Mouse (Mus musculus): ENCODE results near the gene Cdh4.

Cdh4 gene

DNA sequence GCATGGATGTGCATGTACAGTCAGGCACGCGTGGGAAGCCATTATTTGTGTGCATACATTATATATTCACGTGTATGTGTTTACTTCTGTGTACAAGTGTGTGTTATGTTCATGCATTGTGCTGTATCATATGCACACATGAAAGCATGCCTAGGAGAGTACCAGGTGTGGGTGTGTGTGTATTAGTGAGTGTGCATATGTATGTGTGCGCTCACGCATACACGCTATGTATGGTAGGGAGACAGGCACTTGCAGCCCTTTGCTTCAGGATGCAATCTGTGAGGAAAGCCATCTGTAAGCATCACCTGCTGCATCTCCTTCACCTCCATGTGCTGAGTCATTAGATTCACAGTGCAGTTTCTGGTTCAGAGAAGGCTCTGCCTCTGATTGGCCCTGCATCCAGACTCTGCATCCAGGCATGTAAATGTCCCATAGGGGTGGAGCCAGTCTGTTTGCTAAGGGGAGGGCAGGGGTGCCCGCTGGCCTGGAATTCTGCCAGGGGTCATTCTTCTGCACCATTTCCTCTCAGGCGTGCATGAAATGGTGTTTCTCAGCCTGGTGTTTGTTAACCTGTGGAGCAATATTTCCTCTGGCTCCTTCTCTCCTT, 25.7 kb downstream of the Cdh4 start:
- DNase-seq (ENCODE audit: low spot score) = no peak

- no peak for DNase-seq (ENCODE audit: low spot score)
These were observed 34.4 kb downstream of the Cdh4 start for GRCm38 (mm10) chr2:179476622-179477021.

DNA sequence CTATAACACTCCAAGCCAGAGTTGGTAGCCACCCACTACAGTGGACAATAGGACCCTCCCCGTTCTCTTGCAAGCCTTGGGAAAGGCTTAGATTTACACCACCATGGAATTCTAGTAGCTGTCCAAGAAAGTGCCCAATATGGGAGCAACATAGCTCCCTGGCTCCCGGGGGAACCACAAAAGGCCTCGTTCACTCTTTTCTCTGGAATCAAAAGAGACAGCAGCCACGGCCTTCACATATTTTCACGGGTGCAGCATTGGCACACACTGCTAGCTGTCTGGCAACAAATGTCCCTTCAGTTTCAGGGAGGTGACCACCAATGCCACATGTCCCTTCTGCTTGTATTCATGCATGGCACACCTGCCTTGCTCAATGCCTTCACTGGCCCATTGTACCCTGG, 38.6 kb downstream of the Cdh4 start:
- DNase-seq (ENCODE audit: low spot score) = no peak

GRCm38 (mm10) chr2:179481363-179481762, 39.1 kb downstream of the Cdh4 start:
- DNase-seq (ENCODE audit: low spot score) = no peak

DNA sequence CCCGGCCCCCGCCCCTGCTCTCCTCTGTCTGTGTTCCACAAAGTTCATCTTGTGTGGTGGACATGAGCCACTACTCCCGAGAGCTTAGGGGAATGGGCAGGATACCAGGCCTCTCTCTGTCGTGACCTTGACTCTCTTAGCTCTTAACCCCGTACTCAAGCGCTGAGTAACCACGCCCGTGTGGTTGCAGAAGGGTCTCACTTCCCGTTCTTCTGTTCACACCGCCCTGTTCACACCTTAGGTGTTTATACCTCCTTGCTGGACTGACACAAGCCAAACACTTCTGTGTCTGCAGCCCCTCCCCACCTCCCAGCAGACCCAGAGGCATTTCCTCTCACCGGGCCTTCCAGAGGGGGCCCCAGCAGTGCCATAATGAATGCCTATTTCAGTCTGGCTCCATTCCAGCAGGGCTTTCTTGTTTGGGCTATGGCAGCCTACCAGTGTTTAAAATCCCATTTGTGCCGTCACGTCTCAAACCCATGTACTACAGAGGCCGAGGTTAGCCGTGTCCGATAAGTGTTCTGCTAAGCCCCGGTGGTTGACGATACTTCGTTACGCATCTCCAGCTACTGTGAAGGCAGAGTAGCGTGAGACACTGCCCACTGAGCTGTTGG, 46.4 kb downstream of the Cdh4 start:
- DNase-seq (ENCODE audit: low spot score) = no peak

DNA sequence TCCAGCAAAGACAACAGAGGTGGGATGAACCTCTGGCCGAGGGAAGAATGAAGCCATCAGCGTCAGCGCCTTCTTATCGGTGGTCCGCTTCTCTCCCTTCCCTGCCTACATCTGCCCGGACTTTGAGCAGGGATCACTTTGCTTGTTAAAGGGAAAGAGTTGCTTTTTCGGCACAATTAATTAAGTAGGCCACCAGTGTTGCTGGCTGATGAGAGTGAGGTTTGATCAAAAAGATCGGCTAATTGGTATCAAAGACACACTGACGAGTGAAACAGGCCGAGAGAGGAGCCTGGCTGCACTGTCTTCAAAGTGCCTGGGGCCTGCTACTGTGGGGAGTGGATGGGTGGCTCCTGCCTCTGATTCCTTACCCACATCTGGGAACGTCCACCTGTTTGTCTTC, 49.7 kb downstream of the Cdh4 start:
- no peak for DNase-seq (ENCODE audit: low spot score)

DNA sequence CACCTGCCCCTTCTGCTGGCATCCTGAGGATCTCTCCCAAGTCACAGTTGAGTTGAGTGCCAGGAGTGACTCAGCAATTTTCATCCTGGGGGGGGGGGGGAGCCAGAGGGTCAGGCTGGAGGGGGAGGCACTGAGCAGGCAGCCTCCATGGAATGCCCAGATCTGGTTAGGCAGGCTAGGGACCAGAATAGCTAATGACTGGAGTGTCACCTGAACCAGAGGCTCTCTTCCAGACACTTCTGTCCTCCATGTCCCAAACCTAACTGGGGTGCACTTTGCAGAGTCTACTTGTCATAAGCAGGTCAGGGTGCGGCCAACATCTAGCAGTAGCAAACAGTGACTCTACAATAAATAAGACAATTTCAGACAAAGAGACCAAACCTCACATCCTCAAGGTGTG, 52.0 kb downstream of the Cdh4 start:
- DNase-seq (ENCODE audit: low spot score) = no peak

- no peak for DNase-seq (ENCODE audit: low spot score)
These were observed 68.2 kb downstream of the Cdh4 start for GRCm38 (mm10) chr2:179510439-179510838.

- no peak for DNase-seq (ENCODE audit: low spot score)
These were observed 74.3 kb downstream of the Cdh4 start for GRCm38 (mm10) chr2:179516559-179516958.

- no peak for DNase-seq (ENCODE audit: low spot score)
These were observed 76.3 kb downstream of the Cdh4 start for GRCm38 (mm10) chr2:179518456-179519032.

GRCm38 (mm10) chr2:179519161-179519560, 76.9 kb downstream of the Cdh4 start:
- DNase-seq (ENCODE audit: low spot score) = no peak

- DNase-seq (ENCODE audit: low spot score) = no peak
These were observed 77.7 kb downstream of the Cdh4 start for GRCm38 (mm10) chr2:179519931-179520330.

GRCm38 (mm10) chr2:179520941-179521340, 78.7 kb downstream of the Cdh4 start:
- DNase-seq (ENCODE audit: low spot score) = no peak

DNA sequence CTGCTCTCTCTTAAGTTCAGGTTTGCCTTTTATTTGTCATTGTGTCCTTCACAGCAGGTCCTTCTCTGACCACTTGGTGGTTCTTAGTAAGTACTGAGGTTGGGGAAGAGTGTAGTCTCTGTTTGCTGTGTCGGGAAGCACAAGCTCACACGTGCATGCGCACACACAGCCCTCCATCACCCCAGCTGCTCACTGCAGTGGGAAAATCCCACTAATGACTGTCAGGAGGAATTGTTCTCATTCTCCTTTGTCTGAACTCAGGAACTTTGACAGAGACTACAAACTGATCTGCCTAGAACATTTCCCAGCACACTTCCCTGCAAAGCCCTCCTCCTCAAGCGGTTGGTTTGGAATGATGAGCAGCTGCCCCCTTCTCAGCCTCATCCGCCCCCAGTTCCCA, 79.2 kb downstream of the Cdh4 start:
- DNase-seq (ENCODE audit: low spot score) = no peak

- DNase-seq (ENCODE audit: low spot score) = no peak
These were observed 79.9 kb downstream of the Cdh4 start for GRCm38 (mm10) chr2:179522141-179522540.

DNA sequence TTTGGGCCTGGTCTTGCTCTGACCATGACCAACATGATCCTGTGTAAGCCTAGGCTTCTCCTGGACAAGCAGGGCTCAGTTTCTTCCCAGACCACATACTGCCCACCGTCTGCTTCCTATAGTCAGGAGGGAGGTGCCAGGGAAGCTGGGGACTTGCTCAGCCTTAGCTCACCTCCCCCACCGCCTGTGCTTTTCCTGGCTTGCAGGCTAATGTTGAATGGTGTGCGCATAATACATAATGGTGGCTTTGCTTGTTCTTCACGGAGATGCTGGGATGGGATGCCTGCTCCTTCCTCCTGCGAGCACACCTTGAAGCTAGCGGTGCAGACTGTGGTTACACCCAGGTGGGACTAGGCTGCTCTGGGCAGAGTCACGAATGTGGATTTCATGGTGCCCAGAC, 84.7 kb downstream of the Cdh4 start:
- DNase-seq (ENCODE audit: low spot score) = no peak

- DNase-seq (ENCODE audit: low spot score) = no peak
These were observed 88.3 kb downstream of the Cdh4 start for GRCm38 (mm10) chr2:179530436-179531040.

GRCm38 (mm10) chr2:179533196-179533595, 91.0 kb downstream of the Cdh4 start:
- no peak for DNase-seq (ENCODE audit: low spot score)

- DNase-seq (ENCODE audit: low spot score) = no peak
These were observed 91.7 kb downstream of the Cdh4 start for GRCm38 (mm10) chr2:179533881-179534280.

DNA sequence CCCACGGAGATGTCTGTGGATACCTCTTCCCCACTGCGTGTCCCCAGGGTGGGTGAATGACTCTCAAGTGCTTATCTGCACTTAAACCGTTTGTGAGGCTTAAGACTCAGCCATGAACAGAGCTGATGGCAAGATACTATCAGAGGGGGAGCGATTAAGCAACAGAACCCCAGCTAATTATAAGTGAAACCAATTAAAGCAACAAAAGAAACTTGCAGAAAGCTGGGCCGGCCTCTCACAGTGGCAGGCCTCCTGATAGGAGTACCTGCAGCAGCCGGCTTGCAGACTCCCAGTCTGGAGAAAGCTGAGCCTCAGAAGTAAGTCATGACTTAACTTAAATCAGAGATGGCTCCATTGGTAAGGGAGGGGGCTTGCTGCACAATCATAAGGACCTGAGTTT, 93.0 kb downstream of the Cdh4 start:
- DNase-seq (ENCODE audit: low spot score) = no peak

- DNase-seq (ENCODE audit: low spot score) = no peak
These were observed 94.5 kb downstream of the Cdh4 start for GRCm38 (mm10) chr2:179536762-179537161.

GRCm38 (mm10) chr2:179537390-179537789, 95.2 kb downstream of the Cdh4 start:
- no peak for DNase-seq (ENCODE audit: low spot score)

- no peak for DNase-seq (ENCODE audit: low spot score)
These were observed 95.7 kb downstream of the Cdh4 start for GRCm38 (mm10) chr2:179537800-179538450.
